Mouse (Mus musculus): ENCODE data around the gene Cfap100.

GRCm38 (mm10) chr6:90469041-90469440 is 40.4 kb upstream of the Cfap100 start:
- TF ChIP-seq CTCF (IDR thresholded peaks at IDR 0.05; ENCODE audit: low read depth, low read length) (no peak), POLR2A (IDR thresholded peaks at IDR 0.05; ENCODE audit: insufficient read depth, low read length) (no peak), EP300 (IDR thresholded peaks at IDR 0.05; ENCODE audit: insufficient read depth, low read depth, low read length) (no peak)

Measured in ES-Bruce4 (cell line).